Mouse (Mus musculus) erythroblast, embryonic 14.5 days (primary cell): ENCODE measurements around the gene Olfr427. TPM values are rescaled to one million over a fixed set of nuclear protein-coding genes. Genes with fewer than 3 reads are reported as not detected.
"Not testable (repeated sequence)": the region's sequence is repeated elsewhere in the genome, so short reads cannot be mapped to it uniquely, and the experiment has no call there.

ENCODE experiments used
- H3K27me3 ChIP-seq: 2 replicates; pipeline ENCODE4 v1.6.1; 2012; ENCODE audit warnings: inconsistent platforms; ENCODE audit not compliant: control insufficient read depth
- H3K36me3 ChIP-seq: 2 replicates; pipeline ENCODE4 v1.6.1; 2012; ENCODE audit warnings: mild to moderate bottlenecking, inconsistent platforms; ENCODE audit not compliant: control insufficient read depth
- H3K4me1 ChIP-seq: 2 replicates; pipeline ENCODE4 v1.6.1; 2012; ENCODE audit warnings: inconsistent platforms; ENCODE audit not compliant: control insufficient read depth
- H3K4me3 ChIP-seq: replicated peaks from 2 replicates; pipeline ENCODE3; 2012; ENCODE audit warnings: moderate library complexity, mild to moderate bottlenecking, inconsistent platforms
- H3K9me3 ChIP-seq: 2 replicates; pipeline ENCODE4 v1.6.1; 2012; ENCODE audit warnings: low read length, inconsistent platforms, mixed read lengths; ENCODE audit not compliant: control insufficient read depth
- GATA1 ChIP-seq: IDR thresholded peaks from 2 replicates; pipeline ENCODE4 v1.6.1; 2012; ENCODE audit warnings: low read length, inconsistent platforms, mixed read lengths
- TAL1 ChIP-seq: IDR thresholded peaks from 3 replicates; pipeline ENCODE4 v1.6.1; 2012; ENCODE audit warnings: low read length, inconsistent platforms, mixed read lengths
- polyA plus RNA-seq: library from polyadenylated mRNA; stranded (reverse); fragments of >175 nt; gene quantifications from 2 replicates; pipeline ENCODE4 v1.2.3, GENCODE M21; 2012

The Olfr427 gene
- polyA plus RNA-seq, result not detected in 2 replicates

DNA sequence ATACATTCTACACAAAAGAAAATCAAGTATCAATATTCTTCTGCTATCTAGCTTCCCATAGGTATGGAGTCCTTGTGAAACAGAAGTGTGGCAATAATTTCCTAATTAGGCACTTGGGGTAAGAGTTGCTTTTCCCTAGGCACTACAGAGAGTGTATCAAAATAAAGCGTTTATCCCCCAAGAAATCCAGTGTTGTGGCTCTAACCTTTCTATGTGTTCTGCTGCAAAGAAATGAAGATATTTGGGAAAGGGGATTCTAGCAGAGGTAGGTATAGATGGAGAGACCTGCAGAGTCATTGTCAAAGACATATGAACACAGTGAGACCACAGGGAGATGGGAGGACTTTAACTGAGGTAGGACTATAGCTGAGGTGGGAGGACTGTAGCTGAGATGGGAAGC lies at the start of gene Olfr427:
Gene Olfr427, plus strand, starts transcription at position 301 of the 400 bp plus-strand sequence.
- Histone ChIP-seq H3K36me3 (no peaks in the 10 kb centered on the region), H3K4me1 (no peaks in the 10 kb centered on the region), H3K27me3 (no peaks in the 10 kb centered on the region), H3K4me3 (no peak within 1 kb of the TSS), H3K9me3 (no peaks in the 10 kb centered on the region)
- TF ChIP-seq GATA1, result no peak
- no peak for TF ChIP-seq TAL1

DNA sequence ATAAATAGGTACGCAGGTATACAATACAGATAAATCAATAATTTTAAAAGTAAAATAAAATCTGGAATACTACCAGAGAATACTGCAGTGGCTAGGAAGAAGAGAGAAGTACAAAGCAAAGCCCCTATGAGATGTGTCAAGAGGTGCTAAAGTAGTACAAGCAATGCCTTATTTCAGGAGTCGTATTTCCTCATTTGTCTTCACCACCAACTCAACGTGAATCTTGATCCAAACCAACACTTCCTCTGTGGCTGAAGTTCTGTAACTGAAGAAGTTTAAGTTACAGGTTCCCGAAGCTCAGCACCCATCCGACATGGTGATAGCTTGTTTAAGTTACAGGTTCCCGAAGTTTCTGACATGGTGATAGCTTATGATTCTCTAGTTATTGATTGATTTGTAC lies 48.5 kb upstream of the Olfr427 start:
- not testable (repeated sequence) for H3K4me1 ChIP-seq, H3K36me3 ChIP-seq, H3K4me3 ChIP-seq, H3K9me3 ChIP-seq, H3K27me3 ChIP-seq

DNA sequence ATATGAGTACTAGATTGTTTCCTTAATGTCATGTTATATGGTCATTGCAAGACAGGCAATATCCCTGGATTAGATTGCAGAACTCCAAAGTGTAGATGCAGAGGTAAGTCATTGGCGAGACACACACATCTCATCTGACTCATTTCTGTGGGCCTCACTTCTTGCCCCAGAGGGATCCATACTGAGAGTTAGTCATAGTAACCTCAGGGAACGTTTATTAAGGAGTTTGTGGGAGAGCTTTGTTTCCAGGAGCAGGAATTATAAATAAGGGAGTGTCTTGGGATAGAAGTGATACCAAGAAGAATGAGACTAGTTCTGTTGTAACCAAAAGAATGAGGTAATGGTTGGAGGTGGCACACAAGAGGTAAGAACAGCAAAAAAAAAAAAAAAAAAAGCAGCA lies 47.8 kb upstream of the Olfr427 start, which contains the start of gene Olfr432:
Gene Olfr432, plus strand, starts transcription at position 313 of the 400 bp plus-strand sequence.
- no peak within 1 kb of the TSS for H3K4me3 ChIP-seq
- H3K27me3 ChIP-seq, result no peaks in the 10 kb centered on the region
- H3K36me3 ChIP-seq, result no peaks in the 10 kb centered on the region
- H3K9me3 ChIP-seq, result no peaks in the 10 kb centered on the region
- H3K4me1 ChIP-seq, result no peaks in the 10 kb centered on the region
- TF ChIP-seq TAL1 (no peak), GATA1 (no peak)

DNA sequence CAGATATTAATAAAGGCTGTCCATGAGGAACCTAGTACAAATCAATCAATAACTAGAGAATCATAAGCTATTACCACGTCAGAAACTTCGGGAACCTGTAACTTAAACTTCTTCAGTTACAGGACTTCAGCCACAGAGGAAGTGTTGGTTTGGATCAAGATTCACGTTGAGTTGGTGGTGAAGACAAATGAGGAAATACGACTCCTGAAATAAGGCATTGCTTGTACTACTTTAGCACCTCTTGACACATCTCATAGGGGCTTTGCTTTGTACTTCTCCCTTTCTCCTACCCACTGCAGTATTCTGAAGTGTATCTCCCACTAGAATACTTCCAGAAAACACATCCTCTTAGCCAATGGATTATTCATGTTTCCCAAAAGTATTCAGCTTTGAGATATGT lies 47.3 kb upstream of the Olfr427 start:
- H3K4me3 ChIP-seq, H3K9me3 ChIP-seq, H3K36me3 ChIP-seq, H3K27me3 ChIP-seq, H3K4me1 ChIP-seq: not testable (repeated sequence)

DNA sequence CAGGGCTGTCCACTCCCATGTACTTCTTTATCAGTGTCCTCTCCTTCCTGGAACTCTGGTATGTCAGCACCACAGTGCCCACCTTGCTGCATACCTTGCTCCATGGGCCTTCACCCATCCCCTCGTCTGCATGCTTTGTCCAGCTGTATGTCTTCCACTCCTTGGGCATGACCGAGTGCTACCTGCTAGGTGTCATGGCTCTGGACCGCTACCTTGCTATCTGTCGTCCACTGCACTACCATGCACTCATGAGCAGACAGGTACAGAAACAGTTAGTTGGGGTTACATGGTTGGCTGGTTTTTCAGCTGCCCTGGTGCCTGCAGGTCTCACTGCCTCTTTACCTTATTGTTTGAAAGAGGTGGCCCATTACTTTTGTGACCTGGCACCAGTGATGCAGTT lies 46.2 kb upstream of the Olfr427 start:
- Histone ChIP-seq H3K27me3 (no peaks in the 10 kb centered on the region), H3K4me3 (no peak overlapping the region), H3K4me1 (no peaks in the 10 kb centered on the region), H3K9me3 (no peaks in the 10 kb centered on the region), H3K36me3 (no peaks in the 10 kb centered on the region)
- TF ChIP-seq TAL1 (no peak), GATA1 (no peak)

DNA sequence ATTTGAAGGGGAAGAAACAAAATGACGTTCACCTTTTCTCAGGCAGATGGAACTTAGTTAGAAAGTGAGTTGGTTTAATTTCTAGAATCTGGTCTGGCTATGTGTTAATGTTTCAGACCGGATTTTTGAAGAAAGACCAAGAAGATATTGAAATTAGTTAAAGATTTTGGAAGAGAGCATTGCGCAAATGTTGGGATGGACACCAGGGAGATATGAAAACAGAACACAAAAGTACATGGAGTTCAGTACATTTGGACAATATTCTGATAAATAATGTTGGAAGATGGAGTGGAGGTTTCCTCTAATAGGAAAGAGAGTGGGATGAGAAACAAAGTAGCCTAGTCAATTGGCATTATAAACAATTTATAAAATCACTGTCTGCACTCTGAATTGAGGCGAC lies 45.2 kb upstream of the Olfr427 start:
- H3K36me3 ChIP-seq, result no peaks in the 10 kb centered on the region
- H3K4me3 ChIP-seq, result no peak overlapping the region
- TF ChIP-seq TAL1, result no peak
- no peak for TF ChIP-seq GATA1
- no peaks in the 10 kb centered on the region for H3K9me3 ChIP-seq
- no peaks in the 10 kb centered on the region for H3K27me3 ChIP-seq
- no peaks in the 10 kb centered on the region for H3K4me1 ChIP-seq

DNA sequence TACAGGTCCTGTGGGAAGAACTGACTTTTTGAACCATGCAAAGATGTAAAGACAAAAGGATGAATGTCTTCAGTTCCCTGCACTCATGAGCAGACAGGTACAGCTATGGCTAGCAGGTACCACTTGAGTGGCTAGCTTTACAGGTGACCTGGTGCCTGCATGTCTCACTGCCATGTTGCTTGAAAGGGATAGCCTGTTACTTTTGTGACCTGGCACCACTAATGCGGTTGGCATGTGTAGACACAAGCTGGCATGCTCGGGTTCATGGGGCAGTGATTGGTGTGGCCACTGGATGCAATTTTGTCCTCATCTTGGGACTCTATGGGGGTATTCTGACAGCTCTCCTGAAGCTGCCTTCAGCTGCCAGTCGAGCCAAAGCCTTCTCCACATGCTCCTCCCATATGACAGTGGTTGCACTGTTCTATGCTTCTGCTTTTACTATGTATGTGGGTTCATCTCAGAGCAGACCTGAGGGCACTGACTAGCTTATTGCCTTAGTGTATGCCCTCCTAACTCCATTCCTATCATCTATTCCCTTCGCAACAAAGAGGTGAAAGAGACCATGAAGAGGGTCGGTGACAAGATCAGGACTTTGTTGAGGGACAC lies 44.7 kb upstream of the Olfr427 start:
- no peaks in the 10 kb centered on the region for H3K36me3 ChIP-seq
- no peak for TF ChIP-seq TAL1
- H3K27me3 ChIP-seq, result no peaks in the 10 kb centered on the region
- no peaks in the 10 kb centered on the region for H3K9me3 ChIP-seq
- H3K4me3 ChIP-seq, result no peak overlapping the region
- H3K4me1 ChIP-seq, result no peaks in the 10 kb centered on the region

DNA sequence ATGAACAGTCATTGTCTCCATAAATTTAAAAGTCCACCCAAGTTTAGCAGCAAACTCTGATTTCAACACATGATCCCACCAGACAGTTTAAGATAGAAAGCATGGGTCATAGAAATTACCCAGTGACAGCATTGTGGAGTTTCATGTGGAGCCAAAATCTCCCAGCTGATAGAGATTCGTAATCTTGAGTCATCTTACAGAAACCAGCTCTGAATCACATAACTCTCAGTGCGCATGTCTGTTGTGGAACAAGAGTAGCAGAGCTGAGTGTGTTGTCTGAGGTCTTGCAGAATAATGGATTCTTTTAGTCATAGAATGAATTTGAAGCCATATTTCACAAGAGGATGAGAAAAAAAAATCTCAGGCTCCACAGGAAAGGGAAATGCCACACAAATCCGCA lies 43.7 kb upstream of the Olfr427 start:
- Histone ChIP-seq H3K9me3 (no peaks in the 10 kb centered on the region), H3K4me3 (no peak overlapping the region), H3K27me3 (no peaks in the 10 kb centered on the region), H3K36me3 (no peaks in the 10 kb centered on the region), H3K4me1 (no peaks in the 10 kb centered on the region)
- no peak for TF ChIP-seq TAL1
- no peak for TF ChIP-seq GATA1

DNA sequence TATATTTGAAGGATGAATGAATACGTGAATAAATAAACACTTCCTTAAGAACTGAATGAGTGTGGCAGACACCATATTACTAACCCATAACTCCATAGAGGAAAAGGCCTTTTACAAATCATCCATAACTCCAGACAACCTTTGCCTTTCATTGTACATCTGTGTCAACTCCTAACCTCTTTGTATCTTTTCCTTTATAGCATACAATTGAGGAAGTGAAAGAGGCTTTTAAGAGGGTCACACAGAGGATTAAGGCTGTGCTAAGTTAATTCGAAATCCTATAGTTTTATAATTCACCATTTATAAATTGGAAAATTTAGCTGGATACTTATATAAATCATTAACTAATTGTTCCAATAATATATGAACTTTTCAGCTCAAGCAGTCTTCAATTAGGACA lies 41.4 kb upstream of the Olfr427 start:
- H3K4me3 ChIP-seq, result no peak overlapping the region
- H3K27me3 ChIP-seq, result no peaks in the 10 kb centered on the region
- TF ChIP-seq TAL1 (no peak), GATA1 (no peak)
- no peaks in the 10 kb centered on the region for H3K9me3 ChIP-seq
- H3K36me3 ChIP-seq, result no peaks in the 10 kb centered on the region
- H3K4me1 ChIP-seq, result no peaks in the 10 kb centered on the region

DNA sequence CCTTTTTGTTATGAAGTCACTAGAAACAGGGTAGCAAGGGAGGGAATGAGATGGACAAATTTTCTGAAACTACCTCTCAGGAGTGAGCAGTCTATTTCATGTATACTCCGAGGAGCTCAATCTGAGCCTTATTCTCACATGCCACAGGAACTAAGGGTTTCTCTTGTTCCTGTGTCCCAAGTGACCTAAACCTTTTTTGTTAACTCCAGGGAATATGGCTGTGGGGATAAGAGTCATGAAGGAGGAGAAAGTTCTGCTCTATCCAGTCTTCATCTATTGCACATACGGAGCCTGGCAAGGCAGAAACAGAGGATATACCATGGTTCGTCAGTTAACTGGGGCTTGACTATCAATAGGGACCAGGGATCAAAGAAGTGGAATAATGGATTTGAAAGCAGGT lies 30.4 kb upstream of the Olfr427 start, which contains the start of gene Olfr430:
Gene Olfr430, plus strand, starts transcription at position 301 of the 400 bp plus-strand sequence.
- Histone ChIP-seq H3K36me3 (no peaks in the 10 kb centered on the region), H3K4me1 (no peaks in the 10 kb centered on the region), H3K27me3 (no peaks in the 10 kb centered on the region), H3K4me3 (no peak within 1 kb of the TSS), H3K9me3 (no peaks in the 10 kb centered on the region)
- TF ChIP-seq TAL1 (no peak), GATA1 (no peak)
